Mouse (Mus musculus) cortical plate, adult 2 months (tissue): ENCODE data around the gene Ms4a14.
"Not testable (repeated sequence)": the region's sequence is repeated elsewhere in the genome, so short reads cannot be mapped to it uniquely, and the experiment has no call there.

ENCODE experiments used
- CTCF ChIP-seq: fragments of 200-500 bp; IDR thresholded peaks from 2 replicates; pipeline ENCODE4 v1.5.1; 2011; ENCODE audit warnings: mild to moderate bottlenecking, control low read depth, low read length; ENCODE audit not compliant: insufficient read depth; ENCODE audit errors: extremely low read depth
- POLR2A ChIP-seq: fragments of 200-500 bp; IDR thresholded peaks from 2 replicates; pipeline ENCODE4 v1.6.1; 2011; ENCODE audit warnings: mild to moderate bottlenecking, low read length, control low read depth; ENCODE audit not compliant: insufficient read depth; ENCODE audit errors: extremely low read depth

DNA sequence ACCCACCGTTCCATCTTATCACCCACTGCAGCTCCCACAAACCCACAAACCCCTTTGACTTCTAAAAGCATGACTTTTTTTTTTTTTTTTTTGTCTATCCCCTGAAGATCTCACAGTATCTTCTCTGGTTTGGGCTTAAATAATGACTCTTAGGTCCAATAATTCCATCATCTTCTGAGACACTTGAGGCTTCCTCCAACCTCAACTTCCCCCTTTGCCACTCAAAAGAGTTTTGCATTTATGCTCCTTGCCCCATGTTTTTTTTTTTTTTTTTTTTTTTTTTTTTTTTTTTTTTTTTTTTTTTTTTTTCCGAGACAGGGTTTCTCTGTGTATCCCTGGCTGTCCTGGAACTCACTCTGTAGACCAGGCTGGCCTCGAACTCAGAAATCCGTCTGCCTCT is 51.3 kb downstream of the Ms4a14 start:
- not testable (repeated sequence) for TF ChIP-seq POLR2A, CTCF
